Mouse (Mus musculus) left cerebral cortex, adult 11 months (tissue): ENCODE measurements around the gene Llgl2.
"Not testable (repeated sequence)": the region's sequence is repeated elsewhere in the genome, so short reads cannot be mapped to it uniquely, and the experiment has no call there.

Source experiments
- DNase-seq: peaks from one replicate; pipeline ENCODE4 v3.0.0; 2022; ENCODE audit warnings: low spot score

Llgl2 gene

DNA sequence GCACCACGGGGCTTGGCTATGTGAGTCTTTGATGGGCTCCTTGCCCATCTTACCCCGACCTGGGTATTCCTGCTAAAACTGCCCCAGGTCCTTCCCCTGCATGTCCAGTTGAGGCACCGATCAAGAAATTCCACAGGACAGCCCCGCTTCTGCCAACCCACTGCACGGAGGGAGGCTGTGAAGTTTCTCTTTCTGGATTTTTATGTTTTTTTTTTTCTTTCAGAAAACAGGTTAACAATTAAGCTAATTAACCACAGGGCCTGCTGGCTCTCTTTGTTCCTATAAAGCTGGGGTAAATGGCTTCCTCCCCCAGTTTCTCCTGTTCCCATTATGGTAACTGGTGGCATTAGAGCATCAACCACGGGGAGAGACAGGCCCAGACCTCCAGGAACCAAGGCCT, 10.2 kb downstream of the Llgl2 start:
- no peak for DNase-seq

- no peak for DNase-seq
These were observed 13.0 kb downstream of the Llgl2 start for GRCm38 (mm10) chr11:115836656-115837395.

DNA sequence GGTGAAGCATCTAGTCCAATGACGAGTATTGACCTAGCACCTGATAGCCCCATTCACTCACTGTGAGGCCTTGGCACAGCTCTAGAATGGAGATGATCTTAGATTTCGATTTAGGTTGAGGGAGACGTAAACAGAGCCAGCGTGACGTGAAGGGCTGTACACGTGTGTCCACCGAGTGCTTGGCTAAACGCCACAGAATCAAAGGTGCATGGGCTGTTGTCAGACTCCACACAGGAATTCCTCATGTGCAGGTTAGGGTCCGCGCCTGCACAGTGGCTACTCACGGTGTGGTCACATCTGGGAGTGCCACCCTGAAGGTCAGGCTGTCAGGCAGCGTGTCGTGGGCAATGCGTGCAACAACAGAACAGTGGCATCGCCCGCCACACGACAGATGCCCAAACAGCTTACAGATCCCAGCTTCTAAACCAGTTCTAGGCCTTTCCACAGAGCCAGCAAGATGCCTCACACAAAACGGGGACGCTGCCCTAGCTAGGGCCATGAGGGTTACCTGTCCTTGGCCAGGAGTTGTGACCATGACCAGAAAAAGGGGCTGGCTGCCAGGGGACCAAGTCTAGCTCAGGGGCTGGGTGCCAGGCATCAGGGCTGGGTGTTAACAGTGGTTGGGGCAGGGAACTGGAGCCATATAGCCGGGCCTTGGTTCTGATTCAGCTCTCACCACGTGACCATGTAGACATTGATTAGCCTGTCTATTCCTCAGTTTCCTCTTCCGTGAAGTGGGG, 13.9 kb downstream of the Llgl2 start:
- no peak for DNase-seq

DNA sequence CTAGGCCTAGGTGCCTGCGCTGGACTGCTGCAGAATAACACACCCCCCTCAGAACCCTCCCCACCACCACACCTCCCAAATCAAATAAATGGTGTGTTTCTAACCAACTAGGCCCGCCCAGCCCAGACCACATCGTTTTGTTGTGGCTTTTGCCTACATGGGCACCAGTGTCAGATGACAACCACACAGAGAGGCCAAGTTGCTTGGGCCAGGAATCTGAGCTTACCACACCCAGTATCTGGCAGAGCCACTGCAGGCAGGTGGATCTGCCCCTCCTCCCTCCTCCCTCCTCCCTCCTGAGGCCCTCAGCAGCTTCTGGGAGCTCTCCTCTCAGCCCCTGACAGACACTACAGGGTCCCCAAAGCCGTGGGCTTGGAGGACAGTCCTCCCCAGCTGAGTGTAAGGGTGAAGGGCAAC, 15.1 kb downstream of the Llgl2 start:
- DNase-seq = no peak

- no peak for DNase-seq
These were observed 15.9 kb downstream of the Llgl2 start for GRCm38 (mm10) chr11:115839732-115840131.

DNA sequence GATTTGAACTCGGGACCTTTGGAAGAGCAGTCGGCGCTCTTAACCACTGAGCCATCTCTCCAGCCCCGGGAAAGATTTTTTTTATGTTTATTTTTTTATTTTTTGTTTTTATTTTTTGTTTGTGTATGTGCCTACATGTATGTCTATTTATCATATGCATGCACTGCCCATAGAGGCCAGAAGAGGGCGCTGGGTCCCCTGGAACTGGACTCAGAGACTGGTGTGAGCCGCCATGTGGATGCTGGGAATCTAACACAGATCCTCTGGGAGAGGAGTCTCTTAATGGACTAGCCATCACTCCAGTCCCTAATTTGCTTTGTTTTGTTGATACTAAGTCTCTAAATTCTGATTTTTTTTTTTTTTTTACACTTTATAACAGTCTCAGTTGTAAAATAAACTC, 17.2 kb downstream of the Llgl2 start:
- DNase-seq = no peak

DNA sequence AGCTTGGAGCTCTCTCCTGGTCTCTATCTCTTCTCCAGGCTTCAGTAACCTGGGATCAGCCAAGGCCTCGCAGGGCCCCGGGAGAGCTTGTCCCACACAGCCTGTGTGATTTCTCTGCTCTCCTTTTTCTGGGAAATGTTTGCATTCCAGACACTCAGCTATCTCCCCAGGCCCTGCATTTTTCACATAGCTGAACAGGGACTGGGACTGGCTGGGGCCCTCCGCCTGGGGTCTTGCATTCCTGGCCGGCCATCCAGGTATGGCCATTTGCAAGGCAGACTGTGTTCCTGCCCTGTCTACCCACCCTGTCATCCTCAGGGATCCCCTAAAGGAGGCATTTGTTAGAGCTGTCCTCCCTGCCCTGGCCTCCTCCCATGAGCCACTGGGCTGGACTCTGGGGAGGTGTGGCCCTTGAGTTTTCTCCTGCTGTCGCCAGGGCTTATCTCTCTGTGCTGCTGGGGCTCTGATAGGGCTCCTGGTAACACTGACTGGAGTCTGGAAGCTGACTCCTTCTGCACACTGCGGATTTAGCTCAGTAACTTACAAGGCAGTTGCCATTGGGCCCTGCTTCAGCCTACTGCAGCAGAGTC, 18.2 kb downstream of the Llgl2 start:
- no peak for DNase-seq

DNA sequence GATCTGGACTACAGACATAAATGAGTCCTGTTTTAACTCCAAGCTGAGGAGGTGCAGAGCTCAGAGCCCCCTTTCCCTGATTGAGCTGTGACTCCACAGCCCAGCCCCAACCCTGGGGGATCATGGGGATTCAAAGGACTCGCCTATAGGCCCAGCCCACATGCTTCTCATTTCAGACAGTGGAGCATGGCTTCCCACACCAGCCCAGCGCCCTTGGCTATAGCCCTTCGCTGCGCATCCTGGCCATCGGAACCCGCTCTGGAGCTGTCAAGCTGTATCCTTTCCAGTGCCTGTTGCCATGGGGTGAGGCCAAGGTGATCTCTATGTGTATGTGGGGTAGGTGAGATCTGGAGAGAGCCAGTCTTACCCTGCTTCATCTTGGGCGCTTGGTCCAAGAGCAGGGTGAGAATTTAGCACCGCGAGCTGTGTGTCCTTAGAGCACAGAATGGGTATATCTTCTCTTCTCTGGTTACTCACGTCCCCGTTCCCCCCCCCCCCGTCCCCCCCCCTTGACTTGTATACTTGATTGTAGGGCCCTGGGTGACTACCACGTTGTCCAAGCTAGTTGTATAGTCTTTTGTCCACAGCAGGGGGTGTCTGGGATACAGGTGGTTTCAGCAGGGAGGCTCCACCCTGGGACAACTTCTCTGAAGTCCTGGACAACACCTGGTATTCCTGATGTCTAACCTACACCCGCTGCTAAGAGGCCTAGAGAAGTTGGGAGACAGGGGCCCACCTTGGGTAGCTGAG, 19.5 kb downstream of the Llgl2 start:
- DNase-seq = no peak

GRCm38 (mm10) chr11:115843891-115844239, 20.0 kb downstream of the Llgl2 start:
- DNase-seq = no peak

DNA sequence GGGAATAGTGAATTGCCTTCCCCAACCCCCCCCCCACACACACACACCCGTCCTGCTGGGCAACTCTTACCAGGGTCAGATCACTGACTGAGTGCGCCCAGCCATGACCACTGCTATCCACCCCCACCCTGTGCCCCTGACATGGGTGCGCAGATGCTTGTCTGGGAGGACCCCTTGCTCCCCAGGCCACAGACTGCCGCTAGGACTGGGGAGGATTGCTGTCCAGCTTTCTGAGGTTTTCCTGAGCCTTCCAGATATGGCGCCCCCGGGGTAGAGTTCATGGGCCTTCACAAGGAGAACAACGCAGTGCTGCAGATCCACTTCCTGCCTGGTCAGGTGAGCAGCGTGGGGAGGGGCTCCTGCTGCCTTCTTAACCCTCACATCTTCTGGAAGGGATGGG, 20.4 kb downstream of the Llgl2 start:
- no peak for DNase-seq

DNA sequence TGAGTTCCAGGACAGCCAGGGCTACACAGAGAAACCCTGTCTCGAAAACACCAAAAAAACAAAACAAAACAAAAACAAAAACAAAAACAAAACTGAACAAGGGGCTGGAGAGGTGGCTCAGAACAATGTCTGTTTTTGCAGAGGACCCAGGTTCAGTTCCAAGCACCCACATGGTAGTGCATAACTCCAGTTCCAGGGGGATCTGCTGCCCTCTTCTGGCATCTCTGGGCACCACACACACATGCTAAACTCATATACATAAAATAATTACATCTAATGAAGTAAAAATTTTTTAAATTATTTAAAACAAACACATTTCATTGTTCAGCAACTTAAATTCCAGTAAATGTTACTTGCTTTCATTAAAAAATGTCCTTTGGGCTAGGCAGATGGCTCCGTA, 22.0 kb downstream of the Llgl2 start:
- no peak for DNase-seq

GRCm38 (mm10) chr11:115854674-115855073, 30.8 kb downstream of the Llgl2 start:
- DNase-seq = no peak

DNA sequence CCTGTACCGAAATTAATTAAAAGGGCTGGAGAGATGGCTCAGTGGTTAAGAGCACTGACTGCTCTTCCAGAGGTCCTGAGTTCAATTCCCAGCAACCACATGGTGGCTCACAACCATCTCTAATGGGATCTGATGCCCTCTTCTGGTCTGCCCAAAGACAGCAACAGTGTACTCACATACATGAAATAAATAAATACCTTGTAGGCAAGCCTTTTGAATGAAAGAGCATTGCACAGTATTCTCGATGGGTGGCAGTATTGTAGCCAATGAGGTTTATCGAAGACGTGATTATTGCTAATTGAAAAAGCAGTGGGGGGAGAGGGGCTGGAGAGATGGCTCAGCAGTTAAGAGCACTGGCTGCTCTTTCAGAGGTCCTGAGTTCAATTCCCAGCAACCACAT, 33.3 kb downstream of the Llgl2 start:
- DNase-seq = not testable (repeated sequence)

- DNase-seq = no peak
These were observed 34.1 kb downstream of the Llgl2 start for GRCm38 (mm10) chr11:115857936-115858335.

DNA sequence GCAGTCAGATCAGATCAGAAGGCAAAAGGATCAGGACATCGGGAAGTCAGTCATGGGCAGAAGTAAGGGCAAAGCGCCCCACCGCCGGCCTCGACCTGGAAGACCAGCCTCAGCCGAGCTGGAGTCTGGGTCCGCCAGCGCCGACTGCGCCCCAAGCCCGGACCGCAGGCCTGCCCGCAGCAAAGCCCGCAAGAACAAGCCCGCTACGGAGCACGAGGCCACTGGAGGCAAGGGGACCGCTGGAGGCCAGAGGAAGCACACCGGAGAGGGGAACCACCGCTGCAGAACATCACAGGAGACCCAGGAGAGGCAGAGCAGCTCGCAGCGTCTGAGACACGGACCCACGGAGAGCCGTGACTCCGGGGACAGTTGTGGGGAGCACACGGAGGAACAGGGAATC, 34.5 kb downstream of the Llgl2 start, which contains the start of gene Myo15b:
TSS of gene Myo15b (plus strand) at position 53 of the 400 bp plus-strand sequence.
- no peak for DNase-seq

- DNase-seq = peak; percentile 35
These were observed 35.5 kb downstream of the Llgl2 start for GRCm38 (mm10) chr11:115859143-115859945.

GRCm38 (mm10) chr11:115863895-115864294, 40.0 kb downstream of the Llgl2 start:
- no peak for DNase-seq

DNA sequence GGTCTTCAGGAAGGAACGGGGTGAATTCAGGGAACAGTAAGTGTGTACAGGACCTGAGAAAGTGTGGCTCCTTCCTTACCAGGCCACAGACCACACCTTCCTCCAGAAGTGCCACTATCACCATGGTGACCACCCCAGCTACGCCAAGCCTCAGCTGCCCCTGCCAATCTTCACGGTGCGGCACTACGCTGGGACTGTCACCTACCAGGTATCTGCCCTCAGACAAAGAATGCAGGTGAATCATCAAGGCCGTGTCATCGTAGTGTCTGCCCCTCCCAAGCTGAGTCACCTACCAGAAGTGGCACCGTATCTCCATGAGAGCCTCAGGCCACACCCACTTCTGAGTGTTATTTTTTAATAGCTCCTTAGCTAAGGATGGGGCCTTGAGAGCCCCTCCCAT, 45.5 kb downstream of the Llgl2 start:
- DNase-seq = no peak

- no peak for DNase-seq
These were observed 48.6 kb downstream of the Llgl2 start for GRCm38 (mm10) chr11:115872437-115872836.

- DNase-seq = no peak
These were observed 52.1 kb downstream of the Llgl2 start for GRCm38 (mm10) chr11:115875935-115876334.

GRCm38 (mm10) chr11:115876438-115876837, 52.6 kb downstream of the Llgl2 start:
- no peak for DNase-seq
